Mouse (Mus musculus) 3T3-L1 (cell line): ENCODE results near the gene Vmn2r56.
"Not testable (repeated sequence)": the region's sequence is repeated elsewhere in the genome, so short reads cannot be mapped to it uniquely, and the experiment has no call there.

ENCODE experiments used
- DNase-seq: peaks from one replicate; pipeline ENCODE4 v3.0.0-alpha.2; 2015; ENCODE audit warnings: low read depth, low spot score

Gene Vmn2r56

DNA sequence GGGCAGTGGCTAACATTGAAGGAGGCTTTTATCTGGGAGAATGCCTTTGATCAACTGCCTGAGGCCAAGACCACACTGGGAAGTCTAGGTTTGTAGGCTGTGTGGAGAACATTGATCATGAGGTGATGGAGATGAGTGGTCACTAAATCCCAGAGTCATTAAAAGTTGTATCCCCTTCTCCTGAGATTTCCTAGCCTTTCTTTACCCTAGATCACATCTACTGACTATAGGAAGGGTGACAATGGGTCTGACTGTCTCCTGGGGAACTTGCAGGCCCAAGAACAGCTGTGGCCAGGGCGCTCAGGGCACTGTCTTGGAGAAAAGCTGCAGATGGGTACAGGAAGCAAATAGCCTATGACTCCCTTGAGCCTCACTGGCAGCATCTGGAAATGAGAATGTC lies at the start of gene Vmn2r56:
TSS of gene Vmn2r56 (minus strand) at position 101 of the 400 bp plus-strand sequence.
- DNase-seq, result no peak

DNA sequence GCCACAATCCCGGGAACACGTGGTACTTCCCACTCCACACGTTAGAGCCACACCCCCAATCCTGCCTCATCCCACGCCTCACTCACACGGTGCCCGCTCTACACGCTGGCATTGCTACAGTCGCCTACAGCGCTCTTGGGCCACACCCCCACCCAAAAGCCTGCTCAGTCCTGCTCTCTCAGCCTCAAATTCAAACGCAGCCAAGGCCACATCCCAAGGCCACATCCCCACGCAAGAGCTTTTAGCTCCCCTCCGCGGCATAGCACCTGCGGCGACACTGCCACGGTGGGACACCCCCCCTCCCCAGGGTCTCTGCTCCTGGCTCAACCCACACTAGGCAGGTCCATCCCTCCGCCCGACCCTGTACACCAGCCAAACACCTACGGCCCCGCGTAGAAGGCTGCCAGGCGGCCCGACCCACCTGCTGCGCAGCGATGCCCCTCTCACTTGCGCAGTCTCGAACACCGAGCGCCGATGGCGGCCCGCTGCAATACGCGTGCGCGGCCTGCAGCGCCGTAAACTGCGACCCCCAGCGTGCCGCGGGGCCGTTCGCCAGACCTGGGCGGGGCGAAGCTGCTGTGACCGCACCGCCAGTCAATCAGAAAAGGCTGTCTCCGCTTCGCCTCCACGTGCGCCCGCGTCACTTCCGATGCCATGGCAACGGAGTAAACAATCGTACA lies 45.5 kb upstream of the Vmn2r56 start:
- no peak for DNase-seq

DNA sequence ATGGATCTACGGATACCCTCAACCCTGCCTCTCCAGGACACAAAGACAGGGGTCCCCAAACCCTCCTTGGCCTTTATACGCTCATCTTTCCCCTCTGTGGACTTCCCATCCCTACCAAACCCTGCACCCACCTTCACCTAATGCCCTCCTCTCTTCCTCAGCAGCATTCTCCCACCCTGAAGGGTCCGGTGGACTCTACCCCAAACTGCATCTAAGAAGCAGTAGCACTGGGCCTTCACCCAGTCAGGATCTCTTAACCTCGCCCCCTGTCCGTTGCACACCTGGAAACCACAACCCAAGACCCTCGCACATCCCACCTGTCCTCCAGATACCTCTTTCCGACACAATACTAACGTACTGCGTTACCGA lies 45.0 kb upstream of the Vmn2r56 start:
- DNase-seq, result no peak

DNA sequence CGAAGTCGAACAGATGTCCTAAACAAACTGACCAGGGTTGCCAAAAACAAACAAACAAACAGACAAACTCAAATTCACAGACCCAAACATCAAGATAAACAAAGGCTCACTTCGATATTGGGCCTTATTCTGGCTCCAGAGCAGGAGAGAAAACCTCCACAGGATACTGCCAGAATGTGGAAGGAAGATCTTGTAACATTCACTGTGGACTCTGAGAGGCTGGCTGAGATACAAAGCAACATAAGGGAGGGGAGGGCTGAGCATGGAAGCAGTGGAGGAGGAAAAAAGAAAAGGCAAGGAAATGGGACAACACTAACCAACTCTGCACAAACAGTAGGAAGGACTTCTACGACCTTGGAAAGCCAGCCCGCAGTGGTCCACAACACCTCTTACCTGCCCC lies 44.3 kb upstream of the Vmn2r56 start:
- DNase-seq, result no peak

DNA sequence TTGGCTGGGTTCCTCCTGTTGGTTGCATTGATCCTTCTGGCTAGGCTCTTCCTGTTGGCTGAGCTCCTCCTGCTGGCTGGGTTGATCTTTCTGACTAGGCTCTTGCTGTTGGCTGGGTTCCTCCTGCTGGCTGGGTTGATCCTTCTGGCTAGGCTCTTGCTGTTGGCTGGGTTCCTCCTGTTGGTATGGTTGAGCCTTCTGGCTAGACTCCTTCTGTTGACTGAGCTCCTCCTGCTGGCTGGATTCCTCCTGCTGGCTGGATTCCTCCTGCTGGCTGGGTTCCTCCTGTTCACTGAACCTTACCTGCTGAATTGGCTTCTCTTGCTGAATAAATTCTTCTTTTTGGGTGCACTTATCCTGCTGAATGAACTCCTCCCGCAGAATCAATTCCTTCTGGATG lies 39.8 kb upstream of the Vmn2r56 start:
- peak; percentile 4 for DNase-seq

DNA sequence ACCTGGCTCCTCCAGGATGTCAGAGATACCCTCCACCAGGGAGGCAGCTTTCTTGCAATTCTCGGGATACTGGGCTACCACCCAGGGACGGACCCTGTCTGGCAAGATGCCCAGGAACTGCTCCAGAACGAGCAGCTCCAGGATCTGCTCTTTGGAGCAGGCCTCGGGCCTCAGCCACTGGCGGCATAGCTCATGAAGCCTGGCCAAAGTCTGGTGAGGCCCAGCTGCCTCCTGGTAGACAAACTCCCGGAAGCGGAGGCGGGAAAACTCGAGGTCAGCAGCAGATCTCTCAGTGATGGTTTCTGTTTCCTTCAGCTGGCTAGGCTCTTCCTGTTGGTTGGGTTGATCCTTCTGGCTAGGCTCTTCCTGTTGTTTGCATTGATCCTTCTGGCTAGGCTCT lies 39.3 kb upstream of the Vmn2r56 start:
- DNase-seq, result no peak

DNA sequence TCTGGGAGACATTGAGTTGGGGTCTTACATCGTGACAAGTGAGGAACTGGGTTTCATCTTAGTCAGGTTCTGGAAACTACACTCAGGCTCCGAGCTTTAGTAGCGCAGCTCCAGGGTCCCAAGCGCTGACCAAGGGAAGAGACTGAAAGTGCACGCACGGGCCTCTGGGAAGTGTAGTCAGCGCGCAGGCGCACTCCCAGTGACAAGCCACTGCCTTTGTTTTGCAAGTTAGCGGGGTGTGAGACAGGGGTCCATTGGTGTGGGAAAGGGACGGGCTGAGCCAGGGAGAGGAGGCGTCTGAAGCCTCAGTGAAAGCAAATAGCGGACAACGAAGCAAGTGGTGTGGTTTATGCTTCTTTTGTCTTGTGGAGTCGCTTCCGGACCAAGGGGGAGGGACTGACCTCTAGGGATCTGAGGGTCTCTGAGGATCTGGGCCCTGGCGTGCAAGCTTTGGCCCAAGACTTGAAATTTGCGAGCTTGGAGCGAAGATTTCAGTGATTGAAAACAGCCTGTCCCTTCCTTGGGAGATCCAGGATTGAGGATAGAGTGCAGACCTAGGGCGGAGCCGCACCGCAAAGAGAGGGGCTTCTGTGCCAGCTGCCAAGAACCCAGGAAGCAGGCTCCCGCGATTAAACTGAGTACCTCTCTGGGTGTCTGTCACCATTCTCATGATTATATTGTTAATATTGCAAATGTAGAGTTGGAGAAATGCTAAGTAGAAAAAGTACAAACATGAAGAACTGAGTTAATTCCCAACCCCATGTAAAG lies 14.8 kb upstream of the Vmn2r56 start:
- DNase-seq, result no peak

DNA sequence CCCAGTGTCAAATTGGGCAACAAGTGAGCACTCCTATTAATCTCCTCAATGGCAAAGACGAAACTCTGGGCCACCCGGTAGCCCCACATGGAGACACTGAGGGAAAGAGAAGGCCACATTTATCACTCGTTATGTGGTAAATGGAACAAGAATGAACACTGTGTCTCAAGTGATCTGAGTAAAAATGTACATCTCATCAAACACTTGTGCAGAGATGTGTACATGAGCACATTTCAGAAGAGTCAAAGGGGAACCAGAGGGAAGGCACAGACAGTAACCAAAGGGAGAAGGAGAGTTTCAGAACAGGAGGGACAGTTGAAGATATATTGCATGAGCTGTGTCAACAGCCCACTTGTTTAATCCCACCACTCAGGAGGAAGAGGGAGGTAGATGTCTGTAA lies 49.9 kb downstream of the Vmn2r56 start, which contains the start of gene Vmn2r55:
TSS of gene Vmn2r55 (minus strand) at position 101 of the 400 bp plus-strand sequence.
- not testable (repeated sequence) for DNase-seq

DNA sequence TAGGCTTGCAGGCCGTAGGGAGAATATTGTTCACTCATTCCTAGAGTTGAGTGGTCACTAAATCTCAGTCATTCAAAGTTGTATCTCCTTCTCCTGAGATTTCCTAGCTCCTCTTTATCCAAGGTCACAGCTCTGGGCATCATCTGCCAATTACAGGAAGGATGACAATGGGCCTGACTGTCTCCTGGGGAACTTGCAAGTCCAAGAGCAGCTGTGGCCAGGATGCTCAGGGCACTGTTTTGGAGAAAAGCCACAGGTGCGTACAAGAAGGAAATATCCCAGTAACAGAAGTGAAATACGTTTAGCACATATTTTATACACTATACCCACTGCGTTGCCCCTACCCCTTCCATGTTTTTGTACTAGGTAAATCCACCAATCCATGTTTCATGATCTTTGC lies 94.6 kb downstream of the Vmn2r56 start, which contains the start of gene Vmn2r54:
TSS of gene Vmn2r54 (minus strand) at position 101 of the 400 bp plus-strand sequence.
- not testable (repeated sequence) for DNase-seq
